Comparison of ENCODE assay signal across 8 mouse cellular contexts in genomic region chr17:83631783-83632652, GRCm38 (mm10). TPM values are rescaled to one million over a fixed set of nuclear protein-coding genes. Genes with fewer than 3 reads are reported as not detected.
DNase-seq lines count a peak whose midpoint lies in the region; ATAC-seq lines count a peak whose summit lies in the region.

Gene Kcng3 (minus strand): TSS chr17:83631895.

- H3K4me3 ChIP-seq in heart, embryonic 16.5 days (ENCODE audit: low read length) = peak within 1 kb of the TSS; percentile 65

- ATAC-seq in heart, embryonic 16.5 days (replicated peaks; ENCODE audit: extremely low read depth, insufficient read depth, low FRiP score) = peak; percentile 24

- peak; percentile 9 to 57 for DNase-seq in urinary bladder, adult 18-20 months (ENCODE audit: low spot score in 2 of 2)
- no peak for DNase-seq in urinary bladder, postnatal 10 days (ENCODE audit: low spot score)
- peak; percentile 71 for DNase-seq in embryo, embryonic 11 days
- peak; percentile 43 to 65 for DNase-seq in kidney, postnatal 4 days
- peak; percentile 28 for DNase-seq in lung, postnatal 10 days
- peak; percentile 55 for DNase-seq in retina, embryonic 14.5 days (ENCODE audit: low spot score)
- DNase-seq in c-Kit-positive CD71-positive TER-119-positive erythroid progenitor cells, embryonic 14.5 days (ENCODE audit: low spot score) = no peak

- H3K36me3 ChIP-seq in heart, embryonic 16.5 days (ENCODE audit: control insufficient read depth, insufficient read depth) = no peaks in the 10 kb centered on the region

- H3K27me3 ChIP-seq in heart, embryonic 16.5 days (ENCODE audit: control insufficient read depth, insufficient read depth, low read length) = peaks cover 56% of the 10 kb centered on the region

- WGBS in heart, embryonic 16.5 days = under 1% methylated on average over 82 of the region's 86 CpGs

- peak within 1 kb of the TSS; percentile 73 for H3K4me2 ChIP-seq in heart, embryonic 16.5 days (ENCODE audit: low read depth, low read length)

- no peaks in the 10 kb centered on the region for H3K9me3 ChIP-seq in heart, embryonic 16.5 days (replicated peaks; ENCODE audit: control insufficient read depth, low read length)

- peak within 1 kb of the TSS; percentile 57 for H3K9ac ChIP-seq in heart, embryonic 16.5 days (ENCODE audit: low read length)

- peaks cover 21% of the 10 kb centered on the region for H3K4me1 ChIP-seq in heart, embryonic 16.5 days (ENCODE audit: control insufficient read depth, insufficient read depth, low read length)

- H3K27ac ChIP-seq in heart, embryonic 16.5 days (ENCODE audit: low read length) = no peak within 1 kb of the TSS

RNA-seq across cellular contexts. Expression of gene Kcng3, which starts in this region (rescaled TPM):
- polyA plus RNA-seq in heart, embryonic 16.5 days (2015; fragmentation: Nextera tagmentation; extraction: Ambion mirVana) = not detected in 2 replicates

Comparison
In these comparisons a context has a peak if more than half of its experiments do, and no peak if none do; other contexts are left out.
1. DNase-seq: peak in urinary bladder, adult 18-20 months (2 of 2), embryo, embryonic 11 days (single experiment), kidney, postnatal 4 days (2 of 2), lung, postnatal 10 days (single experiment) and retina, embryonic 14.5 days (single experiment); none in urinary bladder, postnatal 10 days (single experiment) and c-Kit-positive CD71-positive TER-119-positive erythroid progenitor cells, embryonic 14.5 days (single experiment).
2. Peak in ATAC-seq, H3K4me3 ChIP-seq, H3K9ac ChIP-seq and H3K4me2 ChIP-seq in heart, embryonic 16.5 days; RNA of the gene not detected or under 1 TPM.